Comparison of ENCODE assay signal across 8 mouse cellular contexts in the genomic region with DNA sequence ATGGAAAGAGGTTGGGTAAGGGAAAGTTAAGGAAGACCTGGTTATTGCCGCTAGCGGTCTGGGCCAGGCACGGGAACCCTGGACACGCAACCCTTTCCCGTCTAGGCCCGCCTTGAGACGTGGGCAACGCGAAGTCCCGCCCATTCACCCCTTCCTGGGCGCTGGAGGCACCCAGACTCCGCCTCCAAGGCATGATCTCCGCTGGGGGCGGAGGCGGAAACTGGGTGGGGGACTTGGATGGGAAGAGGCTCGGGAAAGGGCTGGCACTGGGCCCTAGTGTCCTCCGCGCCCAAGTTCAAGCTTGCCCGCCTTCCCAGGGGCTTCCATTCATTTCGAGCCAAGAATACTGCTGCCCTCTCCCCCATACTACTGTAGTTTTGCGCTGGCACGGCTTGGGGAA. TPM values are rescaled to one million over a fixed set of nuclear protein-coding genes. Genes with fewer than 3 reads are reported as not detected.
DNase-seq lines count a peak whose midpoint lies in the region; ATAC-seq and TF ChIP-seq lines count a peak whose summit lies in the region.

A gene (plus strand): TSS at position 235 of the 400 bp plus-strand sequence.

- WGBS in heart, embryonic 13.5 days: under 1% methylated on average over 22 of the region's 22 CpGs
- under 1% methylated on average over 22 of the region's 22 CpGs for WGBS in kidney, postnatal 0 days
- WGBS in liver, embryonic 13.5 days (ENCODE audit: insufficient replicate concordance): 6% methylated on average over 22 of the region's 22 CpGs
- WGBS in thymus, adult 2 months: 31% methylated on average over 22 of the region's 22 CpGs

- no peak for TF ChIP-seq CTCF in embryonic fibroblast, embryonic 13.5 days (IDR thresholded peaks at IDR 0.05; ENCODE audit: borderline replicate concordance, insufficient read depth, low read length)
- peak; percentile 23; the same call in 1 of the 2 replicates for TF ChIP-seq CTCF in kidney, postnatal 0 days (IDR thresholded peaks at IDR 0.05; ENCODE audit: low read depth)
- no peak for TF ChIP-seq CTCF in thymus, adult 2 months (IDR thresholded peaks at IDR 0.05; ENCODE audit: borderline replicate concordance, control insufficient read depth, extremely low read depth, insufficient read depth, low read length, poor library complexity)

- TF ChIP-seq POLR2A in embryonic fibroblast, embryonic 13.5 days (IDR thresholded peaks at IDR 0.05; ENCODE audit: low read depth, low read length): peak; percentile 58
- no peak for TF ChIP-seq POLR2A in thymus, adult 2 months (IDR thresholded peaks at IDR 0.05; ENCODE audit: control insufficient read depth, extremely low read depth, insufficient read depth, low read length, poor library complexity)

- H3K4me1 ChIP-seq in embryonic fibroblast, embryonic 13.5 days (ENCODE audit: control insufficient read depth, insufficient read depth, low read length): 0 out of 2 replicates have a peak, but pooled peaks cover 3% of the 10 kb centered on the region
- H3K4me1 ChIP-seq in heart, embryonic 13.5 days: peaks cover 24% of the 10 kb centered on the region
- peaks cover 12% of the 10 kb centered on the region; the same call in 1 of the 2 replicates for H3K4me1 ChIP-seq in kidney, postnatal 0 days (replicated peaks; ENCODE audit: insufficient read depth, low read length)
- H3K4me1 ChIP-seq in liver, embryonic 13.5 days (replicated peaks): peaks cover 30% of the 10 kb centered on the region
- H3K4me1 ChIP-seq in thymus, adult 2 months (replicated peaks; ENCODE audit: control insufficient read depth, insufficient read depth, low read length): peaks cover 14% of the 10 kb centered on the region

- peak; percentile 72 to 82 for DNase-seq in urinary bladder, adult 18-20 months (ENCODE audit: low spot score in 2 of 2)
- DNase-seq in urinary bladder, postnatal 10 days (ENCODE audit: low spot score): no peak
- peak; percentile 86 for DNase-seq in kidney, postnatal 0 days (ENCODE audit: low spot score)
- peak; percentile 69 for DNase-seq in liver, embryonic 13.5 days
- DNase-seq in naive thymus-derived CD4-positive, alpha-beta T cell, adult 2 months (ENCODE audit: low read depth): peak; percentile 53
- peak; percentile 58 for DNase-seq in thymus, adult 2 months

- no peaks in the 10 kb centered on the region for H3K27me3 ChIP-seq in heart, embryonic 13.5 days (replicated peaks)
- no peaks in the 10 kb centered on the region for H3K27me3 ChIP-seq in kidney, postnatal 0 days (ENCODE audit: insufficient read depth, low read length)
- H3K27me3 ChIP-seq in liver, embryonic 13.5 days: peaks cover 36% of the 10 kb centered on the region
- peaks cover 5% of the 10 kb centered on the region for H3K27me3 ChIP-seq in thymus, adult 2 months (ENCODE audit: control insufficient read depth, insufficient read depth, low read length)

- peak within 1 kb of the TSS; percentile 75 for H3K4me2 ChIP-seq in heart, embryonic 13.5 days
- H3K4me2 ChIP-seq in kidney, postnatal 0 days (ENCODE audit: low read length): peak within 1 kb of the TSS; percentile 90
- peak within 1 kb of the TSS; percentile 77 for H3K4me2 ChIP-seq in liver, embryonic 13.5 days

- H3K27ac ChIP-seq in embryonic fibroblast, embryonic 13.5 days (ENCODE audit: insufficient read depth, low read length): peak within 1 kb of the TSS; percentile 99
- H3K27ac ChIP-seq in heart, embryonic 13.5 days (replicated peaks): peak within 1 kb of the TSS; percentile 86
- peak within 1 kb of the TSS; percentile 85 for H3K27ac ChIP-seq in kidney, postnatal 0 days
- H3K27ac ChIP-seq in liver, embryonic 13.5 days: peak within 1 kb of the TSS; percentile 60
- H3K27ac ChIP-seq in thymus, adult 2 months (ENCODE audit: control insufficient read depth, insufficient read depth, low read length): no peak within 1 kb of the TSS

- ATAC-seq in heart, embryonic 13.5 days (ENCODE audit: extremely low read depth, insufficient number of reproducible peaks, low FRiP score, low TSS enrichment): peak; percentile 66; the same call in 1 of the 2 replicates
- peak; percentile 65; the same call in 1 of the 2 replicates for ATAC-seq in kidney, postnatal 0 days (replicated peaks; ENCODE audit: low FRiP score, low read depth)
- peak; percentile 70 for ATAC-seq in liver, embryonic 13.5 days (ENCODE audit: low read depth)

- peaks cover 25% of the 10 kb centered on the region for H3K36me3 ChIP-seq in heart, embryonic 13.5 days
- no peaks in the 10 kb centered on the region for H3K36me3 ChIP-seq in kidney, postnatal 0 days (ENCODE audit: insufficient read depth, low read length)
- no peaks in the 10 kb centered on the region for H3K36me3 ChIP-seq in liver, embryonic 13.5 days
- H3K36me3 ChIP-seq in thymus, adult 2 months (ENCODE audit: control insufficient read depth, insufficient read depth, low read length): no peaks in the 10 kb centered on the region

- peak within 1 kb of the TSS; percentile 83 for H3K4me3 ChIP-seq in embryonic fibroblast, embryonic 13.5 days (ENCODE audit: insufficient read depth, low read length)
- H3K4me3 ChIP-seq in heart, embryonic 13.5 days: peak within 1 kb of the TSS; percentile 69
- H3K4me3 ChIP-seq in kidney, postnatal 0 days (replicated peaks; ENCODE audit: low read depth, low read length): peak within 1 kb of the TSS; percentile 58
- H3K4me3 ChIP-seq in liver, embryonic 13.5 days (replicated peaks): peak within 1 kb of the TSS; percentile 57
- H3K4me3 ChIP-seq in thymus, adult 2 months (ENCODE audit: control insufficient read depth, insufficient read depth, low read length): peak within 1 kb of the TSS; percentile 46

- H3K9me3 ChIP-seq in heart, embryonic 13.5 days: no peaks in the 10 kb centered on the region
- H3K9me3 ChIP-seq in kidney, postnatal 0 days (replicated peaks; ENCODE audit: low read length): no peaks in the 10 kb centered on the region
- H3K9me3 ChIP-seq in liver, embryonic 13.5 days (replicated peaks): no peaks in the 10 kb centered on the region

- H3K9ac ChIP-seq in heart, embryonic 13.5 days: peak within 1 kb of the TSS; percentile 92
- peak within 1 kb of the TSS; percentile 79 for H3K9ac ChIP-seq in kidney, postnatal 0 days (ENCODE audit: low read depth, low read length)
- peak within 1 kb of the TSS; percentile 65 for H3K9ac ChIP-seq in liver, embryonic 13.5 days

RNA-seq across cellular contexts. Expression of the gene that starts here (rescaled TPM):
- polyA plus RNA-seq in embryonic fibroblast, embryonic 13.5 days (2011; ENCODE audit: insufficient read length, low read depth, missing spikeins): 368 and 420 TPM in 2 replicates
- 74.0 and 80.7 TPM in 2 replicates for polyA plus RNA-seq in heart, embryonic 13.5 days (2015; fragmentation: Nextera tagmentation; extraction: Ambion mirVana)
- 126 and 140 TPM in 2 replicates for polyA plus RNA-seq in kidney, postnatal 0 days (2015; fragmentation: Nextera tagmentation; extraction: Ambion mirVana)
- polyA plus RNA-seq in liver, embryonic 13.5 days (2015; fragmentation: Nextera tagmentation; extraction: Ambion mirVana): 20.4 and 21.4 TPM in 2 replicates
- polyA plus RNA-seq in thymus, adult 2 months (2012; rRNA removed): 17.3 and 21.6 TPM in 2 replicates
